Mouse (Mus musculus): ENCODE measurements at regions not wholly inside any gene's neighbourhood (a gene's known extent, or its start where the extent isn't known, plus 50 kb on each side); places are given as distances from the start of the nearest gene placed in this dataset.

DNA sequence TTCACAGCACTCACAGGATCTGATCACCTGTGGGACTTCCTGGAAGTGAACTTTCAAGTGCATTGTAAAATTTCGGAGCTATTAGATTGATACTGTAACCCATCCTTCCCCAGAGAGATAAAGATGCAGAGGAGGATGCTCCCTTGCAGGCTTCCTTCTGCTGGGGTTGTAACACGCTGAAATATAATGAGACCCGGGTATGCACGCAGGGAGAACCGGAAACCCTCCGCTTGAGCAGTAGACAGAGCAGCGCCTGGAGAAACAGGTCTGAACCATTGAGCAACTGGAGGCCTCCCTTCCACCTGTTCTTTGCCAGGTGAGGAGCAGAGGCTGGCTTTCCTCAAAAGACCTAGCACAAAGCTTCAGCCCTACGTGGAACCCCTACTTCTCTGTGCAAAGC is 135.3 kb downstream of the Diras2 start:
- H3K4me2 ChIP-seq (ENCODE audit: low read depth, low read length), result no peak overlapping the region
- no peaks in the 10 kb centered on the region for H3K27me3 ChIP-seq (ENCODE audit: control insufficient read depth, insufficient read depth, low read depth, low read length)
- no peaks in the 10 kb centered on the region for H3K36me3 ChIP-seq (ENCODE audit: control insufficient read depth, insufficient read depth)
- no peak overlapping the region for H3K9ac ChIP-seq (ENCODE audit: low read depth, low read length)
- no peaks in the 10 kb centered on the region for H3K9me3 ChIP-seq (replicated peaks; ENCODE audit: control insufficient read depth, low read length)
- 63% methylated on average over 8 of the region's 8 CpGs for WGBS (ENCODE audit: insufficient replicate concordance)
- H3K4me3 ChIP-seq (ENCODE audit: low read depth, low read length), result no peak overlapping the region
- no peak overlapping the region for H3K27ac ChIP-seq (ENCODE audit: low read length)
- no peaks in the 10 kb centered on the region for H3K4me1 ChIP-seq (ENCODE audit: control insufficient read depth, low read depth, low read length)
- no peak for ATAC-seq (ENCODE audit: low read depth)

DNA sequence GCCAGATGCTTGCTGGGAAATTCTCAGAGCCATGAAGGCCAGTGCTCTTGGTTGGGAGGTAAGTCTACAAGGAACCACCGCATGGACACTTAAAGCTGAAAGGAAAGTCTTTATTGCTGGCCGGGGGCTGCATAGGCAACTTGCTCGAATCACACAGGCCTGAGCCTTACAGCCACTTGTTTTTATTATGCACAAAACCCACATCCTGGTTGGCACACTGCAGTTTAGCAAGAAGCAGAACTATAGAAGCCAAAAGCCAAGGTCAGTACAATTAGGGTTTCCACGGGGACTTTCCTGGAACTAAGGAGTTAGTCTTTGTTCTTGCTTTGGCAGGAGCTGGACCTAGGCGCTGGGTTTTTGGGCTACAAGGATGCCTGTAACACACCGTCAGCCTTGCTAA is 132.7 kb downstream of the Diras2 start:
- Histone ChIP-seq H3K27ac (ENCODE audit: low read length) (no peak overlapping the region), H3K9ac (ENCODE audit: low read depth, low read length) (no peak overlapping the region), H3K27me3 (ENCODE audit: control insufficient read depth, insufficient read depth, low read depth, low read length) (no peaks in the 10 kb centered on the region), H3K4me3 (ENCODE audit: low read depth, low read length) (no peak overlapping the region), H3K4me2 (ENCODE audit: low read depth, low read length) (no peak overlapping the region), H3K4me1 (ENCODE audit: control insufficient read depth, low read depth, low read length) (no peaks in the 10 kb centered on the region), H3K9me3 (replicated peaks; ENCODE audit: control insufficient read depth, low read length) (no peaks in the 10 kb centered on the region), H3K36me3 (ENCODE audit: control insufficient read depth, insufficient read depth) (no peaks in the 10 kb centered on the region)
- WGBS (ENCODE audit: insufficient replicate concordance), result 46% methylated on average over 6 of the region's 6 CpGs
- no peak for ATAC-seq (ENCODE audit: low read depth)

DNA sequence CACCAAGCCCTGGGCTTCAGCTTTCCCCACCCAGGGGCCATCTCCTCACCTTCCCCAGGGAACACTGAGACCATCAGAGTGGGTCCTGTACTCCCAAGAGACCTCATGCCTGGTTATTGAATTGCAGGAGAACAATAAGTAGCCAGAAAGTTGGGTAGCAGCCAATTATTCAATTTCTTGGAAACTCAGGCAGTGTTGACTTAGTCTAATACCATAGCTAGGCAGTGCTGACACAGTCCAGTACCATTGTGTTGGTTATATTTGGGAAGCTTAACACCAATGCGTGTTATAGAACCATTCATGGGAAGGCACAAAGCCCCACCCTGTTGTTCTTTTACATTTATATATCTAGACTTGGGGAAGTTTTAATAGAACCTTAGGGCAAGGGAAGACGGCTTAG is 131.9 kb downstream of the Diras2 start:
- Histone ChIP-seq H3K27me3 (ENCODE audit: control insufficient read depth, insufficient read depth, low read depth, low read length) (no peaks in the 10 kb centered on the region), H3K4me1 (ENCODE audit: control insufficient read depth, low read depth, low read length) (no peaks in the 10 kb centered on the region), H3K4me3 (ENCODE audit: low read depth, low read length) (no peak overlapping the region), H3K36me3 (ENCODE audit: control insufficient read depth, insufficient read depth) (no peaks in the 10 kb centered on the region), H3K27ac (ENCODE audit: low read length) (no peak overlapping the region), H3K4me2 (ENCODE audit: low read depth, low read length) (no peak overlapping the region), H3K9me3 (replicated peaks; ENCODE audit: control insufficient read depth, low read length) (no peaks in the 10 kb centered on the region), H3K9ac (ENCODE audit: low read depth, low read length) (no peak overlapping the region)
- ATAC-seq (ENCODE audit: low read depth), result no peak
- 74% methylated on average over 2 of the region's 2 CpGs for WGBS (ENCODE audit: insufficient replicate concordance)

DNA sequence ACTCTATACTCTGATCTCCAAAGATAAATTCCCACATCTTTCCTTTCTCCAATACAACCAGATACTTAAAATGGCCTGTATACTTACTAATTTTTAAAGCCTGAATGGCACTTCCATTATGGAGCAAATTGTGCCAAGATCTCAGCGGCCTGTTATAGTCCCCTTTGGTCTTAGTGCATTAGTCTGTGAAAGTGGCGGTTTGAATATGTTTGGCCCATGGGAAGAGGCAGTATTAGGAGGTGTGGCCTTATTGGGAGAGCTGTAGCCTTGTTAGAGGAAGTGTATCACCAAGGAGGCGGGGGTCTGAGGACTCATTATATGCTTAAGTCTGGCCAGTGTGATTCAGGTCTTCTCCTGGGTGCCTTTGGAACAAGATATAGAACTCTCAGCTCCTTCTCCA is 127.3 kb downstream of the Diras2 start:
- Histone ChIP-seq H3K9me3 (replicated peaks; ENCODE audit: control insufficient read depth, low read length) (no peaks in the 10 kb centered on the region), H3K27me3 (ENCODE audit: control insufficient read depth, insufficient read depth, low read depth, low read length) (no peaks in the 10 kb centered on the region), H3K27ac (ENCODE audit: low read length) (no peak overlapping the region), H3K4me3 (ENCODE audit: low read depth, low read length) (no peak overlapping the region), H3K4me1 (ENCODE audit: control insufficient read depth, low read depth, low read length) (no peaks in the 10 kb centered on the region), H3K4me2 (ENCODE audit: low read depth, low read length) (no peak overlapping the region), H3K36me3 (ENCODE audit: control insufficient read depth, insufficient read depth) (no peaks in the 10 kb centered on the region), H3K9ac (ENCODE audit: low read depth, low read length) (no peak overlapping the region)
- 61% methylated on average over 3 of the region's 3 CpGs for WGBS (ENCODE audit: insufficient replicate concordance)
- no peak for ATAC-seq (ENCODE audit: low read depth)

DNA sequence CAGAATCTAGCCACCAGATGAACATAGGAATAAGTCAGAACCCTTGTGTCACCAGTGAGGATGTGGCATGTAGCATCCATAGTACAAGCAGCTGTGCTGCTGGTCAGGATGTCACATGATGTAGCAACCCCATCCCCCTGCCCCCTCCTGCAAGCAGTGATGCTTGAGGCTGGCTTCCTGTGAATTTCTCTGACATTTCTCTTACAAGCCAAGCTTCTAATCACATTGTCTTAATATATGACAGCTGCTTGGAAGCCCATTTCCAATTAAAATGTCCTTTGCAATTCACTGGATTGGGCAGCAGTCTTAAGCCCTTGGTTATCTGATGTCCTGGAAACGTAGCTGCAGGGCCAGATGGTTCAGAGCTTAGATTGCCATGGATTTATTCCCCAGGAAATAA is 114.8 kb downstream of the Diras2 start:
- 28% methylated on average over 1 of the region's 1 CpGs for WGBS (ENCODE audit: insufficient replicate concordance)
- no peak overlapping the region for H3K4me3 ChIP-seq (ENCODE audit: low read depth, low read length)

DNA sequence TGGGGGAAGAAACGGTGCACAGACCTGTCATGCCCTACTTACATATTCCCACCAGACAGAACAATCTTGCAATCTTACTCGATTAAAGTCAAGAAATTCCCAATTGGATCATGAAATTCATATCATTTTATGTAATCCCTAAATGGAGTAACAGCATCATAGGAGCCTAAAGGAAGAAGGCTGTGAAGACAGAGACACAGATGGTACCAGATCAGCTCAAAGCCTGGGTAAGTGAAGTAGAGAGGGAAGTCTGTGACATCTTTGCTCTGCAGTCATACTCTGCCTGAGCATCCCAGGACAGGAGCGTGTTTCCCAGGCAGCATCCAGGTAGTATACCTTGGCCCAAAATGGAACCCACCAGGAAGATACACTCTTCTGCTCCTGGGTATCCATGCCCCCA is 108.6 kb downstream of the Diras2 start:
- H3K9me3 ChIP-seq (replicated peaks; ENCODE audit: control insufficient read depth, low read length), result no peaks in the 10 kb centered on the region
- H3K4me3 ChIP-seq (ENCODE audit: low read depth, low read length), result no peak overlapping the region
- WGBS (ENCODE audit: insufficient replicate concordance), result 63% methylated on average over 3 of the region's 3 CpGs
- H3K27me3 ChIP-seq (ENCODE audit: control insufficient read depth, insufficient read depth, low read depth, low read length), result no peaks in the 10 kb centered on the region
- H3K4me2 ChIP-seq (ENCODE audit: low read depth, low read length), result no peak overlapping the region
- no peaks in the 10 kb centered on the region for H3K4me1 ChIP-seq (ENCODE audit: control insufficient read depth, low read depth, low read length)
- H3K36me3 ChIP-seq (ENCODE audit: control insufficient read depth, insufficient read depth), result no peaks in the 10 kb centered on the region
- H3K9ac ChIP-seq (ENCODE audit: low read depth, low read length), result no peak overlapping the region
- no peak overlapping the region for H3K27ac ChIP-seq (ENCODE audit: low read length)
- ATAC-seq (ENCODE audit: low read depth), result no peak

More for the DNA sequence above, 114.8 kb downstream of the Diras2 start:
- no peak overlapping the region for H3K4me2 ChIP-seq (ENCODE audit: low read depth, low read length)
- no peak for ATAC-seq (ENCODE audit: low read depth)
- H3K9me3 ChIP-seq (replicated peaks; ENCODE audit: control insufficient read depth, low read length), result no peaks in the 10 kb centered on the region
- no peak overlapping the region for H3K27ac ChIP-seq (ENCODE audit: low read length)
- H3K4me1 ChIP-seq (ENCODE audit: control insufficient read depth, low read depth, low read length), result no peaks in the 10 kb centered on the region
- H3K9ac ChIP-seq (ENCODE audit: low read depth, low read length), result no peak overlapping the region
- H3K27me3 ChIP-seq (ENCODE audit: control insufficient read depth, insufficient read depth, low read depth, low read length), result no peaks in the 10 kb centered on the region
- H3K36me3 ChIP-seq (ENCODE audit: control insufficient read depth, insufficient read depth), result no peaks in the 10 kb centered on the region

DNA sequence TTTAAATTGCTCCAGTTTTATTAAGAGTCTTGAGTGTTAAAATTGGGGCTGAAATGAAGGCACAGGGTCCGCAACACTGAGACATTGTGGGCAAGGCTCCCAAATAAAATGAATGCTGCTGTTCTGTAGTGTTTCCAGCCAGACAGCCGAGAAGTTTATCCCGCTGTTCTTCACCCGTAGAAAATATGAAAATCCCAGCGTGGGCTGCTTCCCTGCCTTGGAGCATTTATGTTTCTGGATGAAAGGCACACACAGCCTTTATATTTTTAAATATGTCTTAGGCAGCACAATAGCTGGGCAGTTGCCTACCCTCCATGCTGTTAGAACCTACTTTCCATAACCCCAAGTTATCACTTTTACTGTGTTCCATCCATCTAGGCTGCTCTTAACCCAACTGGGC is 102.6 kb downstream of the Diras2 start:
- Histone ChIP-seq H3K4me1 (ENCODE audit: control insufficient read depth, low read depth, low read length) (no peaks in the 10 kb centered on the region), H3K9me3 (replicated peaks; ENCODE audit: control insufficient read depth, low read length) (no peaks in the 10 kb centered on the region), H3K4me3 (ENCODE audit: low read depth, low read length) (no peak overlapping the region), H3K4me2 (ENCODE audit: low read depth, low read length) (no peak overlapping the region), H3K36me3 (ENCODE audit: control insufficient read depth, insufficient read depth) (no peaks in the 10 kb centered on the region), H3K9ac (ENCODE audit: low read depth, low read length) (no peak overlapping the region), H3K27ac (ENCODE audit: low read length) (no peak overlapping the region), H3K27me3 (ENCODE audit: control insufficient read depth, insufficient read depth, low read depth, low read length) (no peaks in the 10 kb centered on the region)
- no peak for ATAC-seq (ENCODE audit: low read depth)
- 66% methylated on average over 5 of the region's 5 CpGs for WGBS (ENCODE audit: insufficient replicate concordance)

DNA sequence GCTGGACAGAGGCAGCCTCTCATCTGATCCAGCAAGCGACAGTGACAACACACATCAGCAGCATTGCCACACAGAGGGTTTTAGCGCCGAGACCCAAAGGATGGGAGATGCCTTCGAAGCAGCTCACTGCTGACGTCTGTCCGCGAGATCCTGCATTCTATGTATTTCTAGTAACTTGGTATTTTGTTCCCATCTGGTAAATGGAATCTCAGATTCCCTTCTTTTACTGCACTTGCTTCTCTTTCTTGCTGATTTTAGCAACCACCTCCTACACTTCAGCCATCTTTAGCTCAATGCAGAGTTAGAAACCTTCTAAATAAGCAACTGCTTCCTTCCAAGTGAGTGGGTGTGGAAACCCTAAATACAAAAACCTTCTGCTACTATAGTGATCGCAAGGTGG is 94.3 kb downstream of the Diras2 start:
- Histone ChIP-seq H3K27me3 (ENCODE audit: control insufficient read depth, insufficient read depth, low read depth, low read length) (no peaks in the 10 kb centered on the region), H3K4me2 (ENCODE audit: low read depth, low read length) (no peak overlapping the region), H3K4me3 (ENCODE audit: low read depth, low read length) (no peak overlapping the region), H3K27ac (ENCODE audit: low read length) (no peak overlapping the region), H3K36me3 (ENCODE audit: control insufficient read depth, insufficient read depth) (no peaks in the 10 kb centered on the region), H3K9ac (ENCODE audit: low read depth, low read length) (no peak overlapping the region), H3K4me1 (ENCODE audit: control insufficient read depth, low read depth, low read length) (no peaks in the 10 kb centered on the region), H3K9me3 (replicated peaks; ENCODE audit: control insufficient read depth, low read length) (no peaks in the 10 kb centered on the region)
- WGBS (ENCODE audit: insufficient replicate concordance), result 73% methylated on average over 8 of the region's 8 CpGs
- ATAC-seq (ENCODE audit: low read depth), result no peak

DNA sequence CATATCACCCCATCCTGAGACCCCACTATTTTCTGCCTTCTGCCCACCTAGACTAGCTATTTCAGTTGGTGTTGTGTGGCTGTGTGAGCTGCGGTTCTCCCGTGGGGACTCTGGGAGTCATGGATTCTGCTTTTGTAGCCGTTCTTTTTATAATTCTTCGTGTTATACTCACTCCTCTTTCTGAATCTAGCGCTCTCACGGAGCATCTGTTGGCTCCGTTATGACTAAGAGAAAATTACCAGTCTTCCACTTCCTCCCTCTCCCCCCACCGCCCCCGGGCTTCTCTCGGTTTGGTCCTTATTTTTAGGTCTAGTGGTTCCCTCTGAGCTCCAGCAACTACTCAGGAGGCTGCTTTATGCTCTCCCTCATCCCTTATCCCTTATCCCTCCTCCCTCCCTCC is 85.6 kb downstream of the Diras2 start:
- no peak for ATAC-seq (ENCODE audit: low read depth)
- Histone ChIP-seq H3K9me3 (replicated peaks; ENCODE audit: control insufficient read depth, low read length) (no peaks in the 10 kb centered on the region), H3K36me3 (ENCODE audit: control insufficient read depth, insufficient read depth) (no peaks in the 10 kb centered on the region), H3K4me3 (ENCODE audit: low read depth, low read length) (no peak overlapping the region), H3K4me2 (ENCODE audit: low read depth, low read length) (no peak overlapping the region), H3K27me3 (ENCODE audit: control insufficient read depth, insufficient read depth, low read depth, low read length) (no peaks in the 10 kb centered on the region), H3K9ac (ENCODE audit: low read depth, low read length) (no peak overlapping the region), H3K4me1 (ENCODE audit: control insufficient read depth, low read depth, low read length) (no peaks in the 10 kb centered on the region), H3K27ac (ENCODE audit: low read length) (no peak overlapping the region)
- 45% methylated on average over 10 of the region's 10 CpGs for WGBS (ENCODE audit: insufficient replicate concordance)

DNA sequence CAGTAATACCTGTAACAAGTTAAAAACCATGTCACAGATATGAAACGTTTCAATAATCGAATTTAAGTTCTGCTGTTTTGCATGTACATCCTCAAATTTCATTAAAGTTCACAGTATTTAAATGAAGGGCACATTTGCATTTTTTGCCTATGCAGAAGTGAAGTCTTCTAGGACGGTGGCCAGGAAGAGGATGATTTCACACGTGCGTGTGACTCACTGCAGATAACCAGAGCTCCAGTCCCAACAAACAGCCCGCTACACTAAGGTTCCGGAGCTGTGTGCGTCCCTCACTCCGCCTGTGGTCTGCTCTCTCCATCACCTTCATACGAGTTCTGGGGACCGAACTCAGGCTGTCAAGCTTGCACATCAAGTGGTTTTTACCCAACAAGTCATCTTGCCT is 82.2 kb downstream of the Diras2 start:
- no peaks in the 10 kb centered on the region for H3K9me3 ChIP-seq (replicated peaks; ENCODE audit: control insufficient read depth, low read length)
- no peaks in the 10 kb centered on the region for H3K4me1 ChIP-seq (ENCODE audit: control insufficient read depth, low read depth, low read length)
- H3K36me3 ChIP-seq (ENCODE audit: control insufficient read depth, insufficient read depth), result no peaks in the 10 kb centered on the region
- no peak overlapping the region for H3K4me3 ChIP-seq (ENCODE audit: low read depth, low read length)
- no peak overlapping the region for H3K27ac ChIP-seq (ENCODE audit: low read length)
- 51% methylated on average over 11 of the region's 11 CpGs for WGBS (ENCODE audit: insufficient replicate concordance)
- no peaks in the 10 kb centered on the region for H3K27me3 ChIP-seq (ENCODE audit: control insufficient read depth, insufficient read depth, low read depth, low read length)
- no peak overlapping the region for H3K4me2 ChIP-seq (ENCODE audit: low read depth, low read length)
- no peak overlapping the region for H3K9ac ChIP-seq (ENCODE audit: low read depth, low read length)
- ATAC-seq (ENCODE audit: low read depth), result no peak
